Mouse (Mus musculus) adrenal gland, adult 2 months (tissue): Measurements from ENCODE around the gene Gm10338. TPM values are rescaled to one million over a fixed set of nuclear protein-coding genes. Genes with fewer than 3 reads are reported as not detected.
"Not testable (repeated sequence)": the region's sequence is repeated elsewhere in the genome, so short reads cannot be mapped to it uniquely, and the experiment has no call there.

Experiments
- DNase-seq: peaks from one replicate; pipeline ENCODE4 v3.0.0; 2021
- long read RNA-seq: library from polyadenylated mRNA; stranded (forward); transcript quantifications from one replicate; pipeline ENCODE4 v2.0.0, GENCODE M21; 2021
- polyA plus RNA-seq: library from polyadenylated mRNA; depleted of rRNA; stranded (reverse); fragments of >200 nt; gene quantifications from 2 replicates; pipeline ENCODE4 v1.2.3, GENCODE M21; 2012; rRNA removed
- total RNA-seq, 2 experiments: library from RNA; stranded (reverse); gene quantifications; 2 replicates each; pipeline ENCODE4 v1.2.3; 2021

Gm10338 gene
- total RNA-seq (not detected), polyA plus RNA-seq (not detected in 2 replicates)
- long read RNA-seq = 0 reads

GRCm38 (mm10) chr14:7595492-7595891 lies at the start of gene Gm10338:
Gene Gm10338 (minus strand): TSS chr14:7595592.
- DNase-seq = not testable (repeated sequence)

DNA sequence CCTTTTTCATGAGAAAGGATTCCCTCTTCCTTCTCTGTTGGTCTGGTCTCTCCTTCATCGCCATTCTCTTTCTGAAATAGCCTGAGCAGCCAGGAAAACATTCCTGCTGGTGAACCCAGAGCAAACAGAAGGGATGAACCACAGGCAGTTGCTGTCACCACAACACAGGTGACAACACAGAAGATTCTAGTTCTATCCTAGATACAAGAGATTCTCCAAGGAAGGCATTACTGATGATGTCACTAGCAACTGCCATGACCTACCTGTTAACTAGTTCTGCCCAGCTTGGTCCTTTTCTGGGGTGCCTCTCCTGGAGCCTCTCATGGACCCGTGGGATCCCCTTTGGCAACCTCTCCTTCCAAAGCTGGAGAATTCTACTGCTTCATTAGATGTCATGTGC lies 48.5 kb upstream of the Gm10338 start, which contains the start of gene Gm10128:
Gene Gm10128 (minus strand): TSS at position 101 of the 400 bp plus-strand sequence.
- DNase-seq = not testable (repeated sequence)

DNA sequence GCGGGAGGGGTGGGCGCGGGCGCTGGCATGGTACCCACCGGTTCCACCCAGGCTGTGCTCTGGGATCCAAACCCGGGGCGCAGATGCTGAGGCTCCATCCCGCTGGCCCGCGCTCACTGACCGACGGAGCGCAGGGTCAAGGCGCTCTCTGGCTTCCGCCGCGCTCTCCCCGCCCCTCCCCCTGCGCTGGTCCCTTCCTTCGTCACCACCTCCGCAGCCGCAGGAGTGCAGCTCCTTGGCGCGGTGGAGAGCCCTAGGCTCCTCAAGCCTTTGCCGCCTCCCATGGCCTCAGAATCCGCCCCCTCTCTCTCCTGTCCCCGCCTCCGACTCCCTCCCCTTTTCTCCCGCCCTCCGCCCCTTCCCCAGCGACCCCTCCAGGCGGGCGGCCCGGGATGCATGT lies 27.0 kb downstream of the Gm10338 start, which contains the start of gene Gm3558:
Gene Gm3558 (minus strand): TSS at position 185 of the 400 bp plus-strand sequence.
- DNase-seq = not testable (repeated sequence)

DNA sequence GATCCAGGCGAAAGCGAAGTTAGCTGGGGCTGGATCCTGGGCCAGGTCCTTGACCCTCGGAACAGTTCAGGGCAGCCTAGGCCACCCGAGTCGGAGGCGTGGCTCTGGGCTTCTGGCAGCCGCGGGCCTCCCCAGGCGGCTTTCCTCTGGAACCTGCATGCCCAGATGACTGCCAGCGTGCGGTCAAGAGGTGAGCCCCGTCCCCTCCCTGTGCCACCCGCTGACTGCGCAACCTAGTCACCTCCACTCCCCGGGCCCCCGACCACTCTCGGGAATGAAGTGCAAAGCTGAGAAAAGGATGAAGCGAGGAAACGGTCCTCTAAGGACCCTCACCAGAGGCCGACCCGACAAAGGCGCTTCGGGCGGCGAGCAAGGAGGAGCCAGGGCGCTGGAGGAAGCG lies 27.5 kb downstream of the Gm10338 start:
- DNase-seq = peak; percentile 1

DNA sequence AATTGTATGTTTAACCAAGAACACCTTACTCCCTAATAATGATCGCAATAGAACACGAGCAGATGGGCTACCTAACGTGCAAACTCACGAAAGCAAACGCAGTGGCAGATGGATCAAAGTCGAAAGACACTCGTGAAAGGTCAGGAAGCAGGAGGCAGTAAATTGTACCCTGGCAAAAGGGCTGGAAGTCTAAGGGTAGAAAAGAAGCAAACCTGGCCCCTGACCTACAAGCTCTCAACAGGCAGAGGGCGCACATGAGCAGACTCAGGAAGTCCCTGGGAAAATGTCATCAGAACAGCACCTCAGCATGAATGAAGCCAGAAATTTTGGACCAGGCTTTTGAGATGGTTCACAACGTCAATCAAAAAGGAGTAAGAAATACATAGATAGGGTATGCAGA lies 28.1 kb downstream of the Gm10338 start:
- peak; percentile 6 for DNase-seq

Other genes starting within 250 kb of the Gm10338 start
- not detected for gene Gm8374, start 230.5 kb downstream of the Gm10338 start, total RNA-seq
- not detected in 2 replicates for gene Gm8374, start 230.5 kb downstream of the Gm10338 start, polyA plus RNA-seq
- gene Gm3755, start 144.7 kb downstream of the Gm10338 start, total RNA-seq = not detected
- not detected in 2 replicates for gene Gm3755, start 144.7 kb downstream of the Gm10338 start, polyA plus RNA-seq
- not detected for gene Gm3752, start 111.8 kb downstream of the Gm10338 start, total RNA-seq
- gene Gm3752, start 111.8 kb downstream of the Gm10338 start, polyA plus RNA-seq = not detected in 2 replicates
- under 1 TPM; 0.26 to 0.35 TPM for gene Gm3558, start 27.0 kb downstream of the Gm10338 start, total RNA-seq
- 0.18 TPM in 1 of 2 replicates, not detected in the other for gene Gm3558, start 27.0 kb downstream of the Gm10338 start, polyA plus RNA-seq
- not detected for gene Gm10128, start 48.4 kb upstream of the Gm10338 start, total RNA-seq
- gene Gm10128, start 48.4 kb upstream of the Gm10338 start, polyA plus RNA-seq = not detected in 2 replicates
- gene Gm26661, start 196.0 kb upstream of the Gm10338 start, total RNA-seq = not detected
- gene Gm26661, start 196.0 kb upstream of the Gm10338 start, polyA plus RNA-seq = not detected in 2 replicates
- 10 to 100 TPM; 40.8 to 44.9 TPM for gene Flnb, start 222.4 kb upstream of the Gm10338 start, total RNA-seq
- gene Flnb, start 222.4 kb upstream of the Gm10338 start, polyA plus RNA-seq = 8.8 and 8.9 TPM in 2 replicates